Mouse (Mus musculus): ENCODE measurements around the gene Phf14. TPM values are rescaled to one million over a fixed set of nuclear protein-coding genes. Genes with fewer than 3 reads are reported as not detected.
"Not testable (repeated sequence)": the region's sequence is repeated elsewhere in the genome, so short reads cannot be mapped to it uniquely, and the experiment has no call there.

Phf14 gene
- 95.1 TPM in 1 of 2 replicates, not detected in the other for polyA plus RNA-seq (2012; ENCODE audit: insufficient read depth, insufficient read length, low replicate concordance, missing spikeins)

DNA sequence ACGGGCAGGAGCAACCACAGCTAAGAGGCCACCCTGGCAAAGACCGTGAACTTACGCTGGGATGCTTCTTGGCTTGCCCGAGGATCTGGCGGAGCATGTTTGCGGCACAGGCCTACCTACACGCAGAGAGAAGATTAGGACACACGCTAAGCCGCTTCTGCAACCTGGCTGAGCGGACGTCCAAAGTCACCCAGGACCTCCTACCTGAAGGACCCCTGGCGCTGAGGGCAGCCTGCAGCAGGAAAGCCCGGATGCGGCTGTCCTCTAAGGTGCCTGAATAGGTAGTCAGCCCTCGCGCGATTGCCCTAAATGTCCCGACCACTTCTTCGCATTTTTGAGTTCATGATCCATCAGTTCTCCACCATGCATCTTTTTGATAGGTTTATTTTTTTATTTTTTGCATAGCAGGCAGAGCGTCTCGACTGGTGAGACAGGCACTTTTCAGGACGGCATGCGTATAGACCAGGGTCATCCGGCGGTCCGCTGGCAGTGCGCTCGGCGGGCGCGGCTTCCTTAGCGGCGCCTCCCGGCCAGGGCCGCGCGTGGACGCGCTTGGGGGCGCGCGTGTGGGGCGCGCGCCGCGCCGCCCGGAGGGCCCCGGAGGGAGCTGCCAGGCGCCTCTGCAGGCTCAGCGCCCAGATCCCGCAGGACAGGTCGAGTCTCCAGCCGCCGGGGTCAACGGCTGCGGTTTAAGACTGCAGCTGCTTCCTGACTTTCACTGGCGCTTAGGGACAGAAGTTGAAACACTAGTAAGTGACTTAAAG, at the start of gene Phf14, which contains the start of gene Ndufa4:
Gene Phf14, plus strand, starts transcription at position 541 of the 764 bp plus-strand sequence.
Gene Ndufa4, minus strand, starts transcription at position 229 of the 764 bp plus-strand sequence.
- under 1% methylated on average over 59 of the region's 59 CpGs for WGBS
- no peaks in the 10 kb centered on the region; the same call in 1 of the 2 replicates for H3K4me1 ChIP-seq (ENCODE audit: control insufficient read depth, insufficient read depth, low read length)

DNA sequence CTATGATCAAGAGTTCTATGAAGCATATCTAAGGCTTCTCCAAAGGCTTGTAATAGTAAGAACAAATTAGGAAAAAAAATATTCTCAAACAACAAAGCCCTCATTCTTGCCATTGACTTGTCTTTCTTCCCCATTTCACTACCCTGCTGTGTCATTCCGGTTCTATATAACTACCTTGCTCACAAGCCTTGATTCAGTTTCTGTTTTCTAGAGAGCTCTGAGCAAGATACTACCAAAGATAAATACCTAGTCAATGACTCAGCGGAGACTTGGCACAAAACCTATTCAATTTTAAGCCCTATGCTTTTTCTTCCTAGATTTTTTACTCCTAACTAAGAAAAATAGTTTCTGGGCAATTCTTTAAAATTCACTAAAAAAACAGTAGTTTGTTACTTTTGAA, 32.2 kb upstream of the Phf14 start:
- not testable (repeated sequence) for H3K27ac ChIP-seq (ENCODE audit: insufficient read depth, low read depth, low read length); H3K4me1 ChIP-seq (ENCODE audit: control insufficient read depth, insufficient read depth, low read length); H3K4me3 ChIP-seq (ENCODE audit: insufficient read depth, low read depth, low read length)
- no CpG with 5 or more reads among the region's 2 CpGs for WGBS

More for the DNA sequence above, at the start of gene Phf14, which contains the start of gene Ndufa4:
- TF ChIP-seq POLR2A (IDR thresholded peaks at IDR 0.05; ENCODE audit: insufficient read depth, low read depth, low read length): peak; percentile 77
- no peak for TF ChIP-seq CTCF (IDR thresholded peaks at IDR 0.05; ENCODE audit: insufficient read depth, low read depth, low read length)
- Histone ChIP-seq H3K27ac (ENCODE audit: insufficient read depth, low read depth, low read length) (peak within 1 kb of the TSS; percentile 78), H3K4me3 (ENCODE audit: insufficient read depth, low read depth, low read length) (peak within 1 kb of the TSS; percentile 95)

DNA sequence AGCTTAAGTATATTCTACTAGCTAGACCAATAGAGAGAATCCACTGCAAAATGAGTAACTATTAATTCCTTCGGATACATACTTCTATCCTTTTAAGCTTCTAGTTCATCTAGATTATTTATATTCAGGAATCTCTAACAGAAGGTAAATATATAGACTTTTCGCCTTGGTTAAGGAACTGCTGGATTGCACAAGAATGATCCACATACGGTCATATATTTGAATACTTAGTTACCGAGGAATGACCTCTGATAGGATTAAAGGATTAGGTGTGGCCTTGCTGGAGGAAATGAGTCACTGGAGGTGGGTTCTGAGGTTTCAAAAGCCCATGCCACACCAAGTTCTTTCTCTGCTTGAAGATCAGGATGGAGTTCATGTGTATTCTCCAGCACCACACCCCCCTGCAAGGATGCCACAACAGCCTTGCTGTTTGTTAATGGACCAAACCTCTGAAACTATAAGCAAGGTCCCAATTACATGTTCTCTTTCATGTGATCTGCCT, 6.7 kb upstream of the Phf14 start:
- Histone ChIP-seq H3K27ac (ENCODE audit: insufficient read depth, low read depth, low read length) (no peak overlapping the region), H3K4me1 (ENCODE audit: control insufficient read depth, insufficient read depth, low read length) (no peaks in the 10 kb centered on the region), H3K4me3 (ENCODE audit: insufficient read depth, low read depth, low read length) (no peak overlapping the region)
- 90% methylated on average over 4 of the region's 4 CpGs for WGBS
- no peak for TF ChIP-seq POLR2A (IDR thresholded peaks at IDR 0.05; ENCODE audit: insufficient read depth, low read depth, low read length)
- TF ChIP-seq CTCF (IDR thresholded peaks at IDR 0.05; ENCODE audit: insufficient read depth, low read depth, low read length): no peak

DNA sequence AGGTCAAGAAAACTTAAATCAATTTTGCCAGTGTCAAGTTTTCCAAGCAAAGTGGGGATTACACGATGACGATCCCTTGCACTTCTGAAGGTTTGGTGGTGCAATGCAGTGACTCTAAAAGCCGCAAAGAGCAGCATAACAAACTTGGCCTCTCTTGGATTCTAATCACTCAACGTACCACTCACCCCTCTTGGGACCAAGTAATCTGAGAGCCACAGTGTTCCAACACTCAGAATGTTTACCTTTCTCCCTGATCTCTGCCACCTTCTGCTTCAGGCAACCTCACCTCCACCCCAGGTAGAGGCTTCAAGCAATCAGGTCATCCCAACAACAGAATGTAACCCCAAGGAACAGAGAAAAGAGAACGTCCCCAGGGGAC, 730 bp upstream of the Phf14 start:
- under 1% methylated on average over 5 of the region's 5 CpGs for WGBS
- no peak for TF ChIP-seq CTCF (IDR thresholded peaks at IDR 0.05; ENCODE audit: insufficient read depth, low read depth, low read length)
- TF ChIP-seq POLR2A (IDR thresholded peaks at IDR 0.05; ENCODE audit: insufficient read depth, low read depth, low read length): no peak
- Histone ChIP-seq H3K4me1 (ENCODE audit: control insufficient read depth, insufficient read depth, low read length) (no peaks in the 10 kb centered on the region; the same call in 1 of the 2 replicates), H3K27ac (ENCODE audit: insufficient read depth, low read depth, low read length) (peak overlapping the region; percentile 78), H3K4me3 (ENCODE audit: insufficient read depth, low read depth, low read length) (peak overlapping the region; percentile 95)

DNA sequence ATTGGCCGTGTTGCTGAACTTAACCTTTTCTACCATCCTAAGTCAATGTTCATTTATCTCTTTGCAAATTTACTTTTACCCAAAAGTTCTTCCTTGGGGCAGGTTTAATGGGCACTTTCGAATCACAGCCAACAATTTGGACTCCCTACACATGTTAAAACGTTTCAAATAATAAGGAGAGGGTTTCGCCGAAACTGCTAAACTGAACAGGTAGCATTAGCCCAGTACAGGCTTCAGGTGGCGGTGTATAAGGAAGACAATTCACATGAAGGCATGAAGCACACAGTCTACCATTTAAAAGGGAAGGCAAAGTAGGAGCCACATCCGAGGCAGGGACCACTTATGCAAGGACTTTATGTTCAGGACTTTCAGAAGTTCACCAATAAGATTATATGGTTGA, 561 bp downstream of the Phf14 start:
- 14% methylated on average over 7 of the region's 7 CpGs for WGBS
- H3K27ac ChIP-seq (ENCODE audit: insufficient read depth, low read depth, low read length): no peak overlapping the region
- no peak for TF ChIP-seq CTCF (IDR thresholded peaks at IDR 0.05; ENCODE audit: insufficient read depth, low read depth, low read length)
- no peak for TF ChIP-seq POLR2A (IDR thresholded peaks at IDR 0.05; ENCODE audit: insufficient read depth, low read depth, low read length)

DNA sequence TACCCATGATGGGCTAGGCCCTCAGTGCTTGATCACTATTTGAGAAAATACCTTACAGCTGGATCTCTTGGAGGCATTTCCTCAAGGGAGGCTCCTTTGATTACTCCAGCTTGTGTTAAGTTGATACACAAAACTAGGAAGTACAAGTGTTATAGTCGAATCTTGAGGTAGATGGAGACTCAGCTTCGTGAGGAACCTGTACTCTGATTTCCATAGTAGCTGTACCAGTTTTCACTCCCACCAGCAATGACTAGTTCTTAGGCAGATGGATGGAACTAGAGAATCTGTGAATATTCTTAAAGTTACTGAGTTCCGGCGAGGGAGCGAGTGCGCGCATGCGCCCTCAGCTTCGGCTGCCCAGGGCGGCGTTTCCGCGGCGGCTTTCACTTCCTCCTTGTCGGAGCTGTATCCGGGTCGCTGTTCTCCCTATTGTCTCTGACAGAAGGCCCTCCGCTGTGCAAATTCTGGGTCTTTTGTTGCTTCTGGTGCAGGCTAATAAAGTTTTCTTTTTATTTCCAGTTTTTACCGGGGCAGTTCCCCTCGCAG, 18.0 kb downstream of the Phf14 start:
- H3K27ac ChIP-seq (ENCODE audit: insufficient read depth, low read depth, low read length): peak overlapping the region; percentile 64
- H3K4me3 ChIP-seq (ENCODE audit: insufficient read depth, low read depth, low read length): peak overlapping the region; percentile 62
- peaks cover 2% of the 10 kb centered on the region; the same call in 1 of the 2 replicates for H3K4me1 ChIP-seq (ENCODE audit: control insufficient read depth, insufficient read depth, low read length)
- under 1% methylated on average over 20 of the region's 20 CpGs for WGBS
- TF ChIP-seq CTCF (IDR thresholded peaks at IDR 0.05; ENCODE audit: insufficient read depth, low read depth, low read length) (no peak), POLR2A (IDR thresholded peaks at IDR 0.05; ENCODE audit: insufficient read depth, low read depth, low read length) (peak; percentile 31; the same call in 1 of the 2 replicates)

More for the DNA sequence above, 561 bp downstream of the Phf14 start:
- Histone ChIP-seq H3K4me3 (ENCODE audit: insufficient read depth, low read depth, low read length) (peak overlapping the region; percentile 95; the same call in 1 of the 2 replicates), H3K4me1 (ENCODE audit: control insufficient read depth, insufficient read depth, low read length) (no peaks in the 10 kb centered on the region; the same call in 1 of the 2 replicates)

DNA sequence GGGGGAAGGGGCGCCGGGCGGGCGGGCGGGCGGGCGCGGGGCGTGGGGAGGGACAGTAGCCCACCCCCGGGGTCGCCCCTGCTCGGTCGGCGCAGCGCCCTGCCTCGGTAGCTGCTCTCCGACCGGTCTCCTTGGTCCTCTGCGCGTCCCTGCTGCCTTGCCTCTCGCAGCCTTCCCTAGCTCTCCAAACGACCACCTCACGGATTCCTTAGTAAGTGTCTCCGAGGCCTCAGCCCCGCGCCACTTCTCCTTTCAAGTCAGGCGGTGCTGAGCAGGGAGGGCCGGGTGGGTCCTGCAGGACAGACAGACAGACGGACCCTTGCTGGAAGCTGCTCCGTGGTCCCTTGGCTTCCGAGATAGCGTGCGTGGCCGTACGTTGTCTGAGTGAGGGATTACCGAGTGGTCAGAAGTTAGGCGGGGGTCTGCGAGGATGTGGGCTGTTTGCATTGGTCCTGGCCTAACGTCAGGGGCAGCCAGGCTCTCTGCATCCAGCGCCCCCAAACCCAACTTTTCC, 18.5 kb downstream of the Phf14 start:
- TF ChIP-seq CTCF (IDR thresholded peaks at IDR 0.05; ENCODE audit: insufficient read depth, low read depth, low read length) (no peak), POLR2A (IDR thresholded peaks at IDR 0.05; ENCODE audit: insufficient read depth, low read depth, low read length) (no peak)
- H3K4me3 ChIP-seq (ENCODE audit: insufficient read depth, low read depth, low read length): peak overlapping the region; percentile 62
- peaks cover 2% of the 10 kb centered on the region; the same call in 1 of the 2 replicates for H3K4me1 ChIP-seq (ENCODE audit: control insufficient read depth, insufficient read depth, low read length)
- H3K27ac ChIP-seq (ENCODE audit: insufficient read depth, low read depth, low read length): peak overlapping the region; percentile 64; the same call in 1 of the 2 replicates
- under 1% methylated on average over 32 of the region's 40 CpGs for WGBS

DNA sequence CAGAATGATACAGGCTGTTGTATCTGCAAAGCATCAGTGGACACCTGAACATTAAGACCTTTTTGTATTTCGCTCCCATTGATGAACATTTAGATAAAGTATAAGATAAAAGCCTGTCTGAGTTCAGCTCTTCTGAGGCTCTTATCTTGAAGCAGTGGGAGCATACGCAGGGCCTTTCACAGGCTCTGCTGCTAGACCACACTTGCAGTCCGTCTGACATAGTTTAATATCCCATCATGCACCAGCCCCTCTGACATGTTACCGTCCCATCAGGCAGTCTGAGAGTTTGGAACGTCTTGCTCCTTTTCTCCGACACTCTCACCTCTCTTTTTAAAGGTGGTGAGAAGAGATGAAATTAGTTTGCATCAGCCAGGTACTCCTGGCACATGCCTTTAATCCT, 19.9 kb downstream of the Phf14 start:
- WGBS: 70% methylated on average over 6 of the region's 6 CpGs
- Histone ChIP-seq H3K4me3 (ENCODE audit: insufficient read depth, low read depth, low read length) (no peak overlapping the region), H3K27ac (ENCODE audit: insufficient read depth, low read depth, low read length) (no peak overlapping the region), H3K4me1 (ENCODE audit: control insufficient read depth, insufficient read depth, low read length) (peaks cover 2% of the 10 kb centered on the region; the same call in 1 of the 2 replicates)
- TF ChIP-seq CTCF (IDR thresholded peaks at IDR 0.05; ENCODE audit: insufficient read depth, low read depth, low read length) (no peak), POLR2A (IDR thresholded peaks at IDR 0.05; ENCODE audit: insufficient read depth, low read depth, low read length) (no peak)

DNA sequence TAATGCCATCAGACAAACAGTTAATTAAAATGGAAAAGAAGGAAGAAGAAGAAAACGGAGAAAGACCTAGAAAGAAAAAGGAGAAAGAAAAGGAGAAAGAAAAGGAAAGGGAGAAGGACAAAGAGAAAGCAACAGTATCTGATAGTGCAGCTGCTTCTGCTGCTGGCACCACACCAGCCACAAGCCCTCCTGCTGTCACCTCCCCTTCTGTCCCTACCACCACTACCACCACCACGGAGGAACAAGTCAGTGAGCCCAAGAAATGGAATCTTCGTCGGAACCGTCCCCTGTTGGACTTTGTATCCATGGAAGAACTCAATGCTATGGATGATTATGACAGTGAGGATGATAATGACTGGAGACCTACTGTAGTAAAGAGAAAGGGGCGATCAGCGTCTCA, 25.8 kb downstream of the Phf14 start:
- WGBS: 89% methylated on average over 7 of the region's 7 CpGs
- Histone ChIP-seq H3K27ac (ENCODE audit: insufficient read depth, low read depth, low read length) (no peak overlapping the region), H3K4me3 (ENCODE audit: insufficient read depth, low read depth, low read length) (no peak overlapping the region), H3K4me1 (ENCODE audit: control insufficient read depth, insufficient read depth, low read length) (no peaks in the 10 kb centered on the region)
- TF ChIP-seq POLR2A (IDR thresholded peaks at IDR 0.05; ENCODE audit: insufficient read depth, low read depth, low read length) (no peak), CTCF (IDR thresholded peaks at IDR 0.05; ENCODE audit: insufficient read depth, low read depth, low read length) (no peak)
